ENCODE assay signal across 23 mouse cellular contexts in the genomic region with DNA sequence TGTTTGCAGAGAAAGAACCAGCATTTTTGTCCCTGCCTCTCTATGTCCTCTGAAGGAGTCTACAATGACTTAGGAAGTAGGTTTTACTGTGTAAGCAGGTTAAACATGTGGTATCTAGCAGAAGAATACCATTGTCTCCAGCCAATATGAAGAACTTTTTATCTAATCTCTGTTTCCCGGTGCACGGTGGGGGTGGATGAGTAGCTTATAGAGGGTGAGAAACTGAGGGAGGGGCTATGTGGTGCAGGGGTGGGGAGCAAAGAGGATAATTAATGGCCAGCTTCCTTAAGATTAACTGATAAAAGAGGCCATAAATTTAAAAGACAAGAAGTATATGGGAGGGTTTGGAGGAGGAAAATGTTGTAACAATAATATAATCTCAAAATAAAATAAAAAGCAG. TPM values are rescaled to one million over a fixed set of nuclear protein-coding genes. Genes with fewer than 3 reads are reported as not detected.
"Had no signal": no experiment of that assay in that cellular context is flagged by ENCODE, and none has a peak within 500 bp of the region (broad histone marks: within the 10 kb centered on the region; RNA-seq: fewer than 3 reads in every experiment).

No protein-coding gene starts in this region.

- DNase-seq: kidney, adult 8-10 months; kidney, postnatal 25 days; layer of hippocampus, adult 9-11 months; liver, embryonic 13.5 days; lung, postnatal 4 days; right cerebral cortex, adult 18-20 months; right cerebral cortex, postnatal 14 days; right cerebral cortex, postnatal 4 days; thymus, adult 2 months; thymus, postnatal 14 days; thymus, postnatal 4 days had no signal

- H3K27ac ChIP-seq: hindbrain, postnatal 0 days; layer of hippocampus, adult 2 months; limb, embryonic 10.5 days; limb, embryonic 13.5 days; liver, embryonic 13.5 days; midbrain, embryonic 12.5 days; midbrain, embryonic 15.5 days; neural tube, embryonic 12.5 days; neural tube, embryonic 15.5 days; stomach, postnatal 0 days had no signal

- H3K9me3 ChIP-seq: limb, embryonic 10.5 days; limb, embryonic 13.5 days; liver, embryonic 13.5 days; midbrain, embryonic 12.5 days; midbrain, embryonic 15.5 days; neural tube, embryonic 12.5 days; neural tube, embryonic 15.5 days had no signal

- H3K9ac ChIP-seq: limb, embryonic 13.5 days; liver, embryonic 13.5 days; midbrain, embryonic 12.5 days; midbrain, embryonic 15.5 days; neural tube, embryonic 12.5 days; neural tube, embryonic 15.5 days had no signal

- ATAC-seq: hindbrain, postnatal 0 days; inflammation-experienced regulatory T-cells, adult 6 months; intestine, embryonic 16.5 days; midbrain, embryonic 15.5 days had no signal

- H3K27me3 ChIP-seq: limb, embryonic 13.5 days; liver, embryonic 13.5 days; midbrain, embryonic 12.5 days; midbrain, embryonic 15.5 days; neural tube, embryonic 12.5 days; neural tube, embryonic 15.5 days had no signal

- H3K4me1 ChIP-seq: limb, embryonic 10.5 days; limb, embryonic 13.5 days; liver, embryonic 13.5 days; midbrain, embryonic 12.5 days; midbrain, embryonic 15.5 days; neural tube, embryonic 12.5 days; neural tube, embryonic 15.5 days had no signal

- H3K4me2 ChIP-seq: limb, embryonic 13.5 days; liver, embryonic 13.5 days; midbrain, embryonic 12.5 days; midbrain, embryonic 15.5 days; neural tube, embryonic 12.5 days; neural tube, embryonic 15.5 days had no signal

- H3K36me3 ChIP-seq: limb, embryonic 10.5 days; limb, embryonic 13.5 days; liver, embryonic 13.5 days; midbrain, embryonic 12.5 days; midbrain, embryonic 15.5 days; neural tube, embryonic 12.5 days; neural tube, embryonic 15.5 days had no signal

- H3K4me3 ChIP-seq: layer of hippocampus, adult 2 months; limb, embryonic 10.5 days; limb, embryonic 13.5 days; liver, embryonic 13.5 days; midbrain, embryonic 12.5 days; midbrain, embryonic 15.5 days; neural tube, embryonic 12.5 days; neural tube, embryonic 15.5 days had no signal

RNA-seq across cellular contexts. Expression of a gene that starts 36.5 kb away (rescaled TPM):
- total RNA-seq: megakaryocyte progenitor cell, adult 5-6 weeks had no signal
- polyA plus RNA-seq: inflammation-experienced regulatory T-cells, adult 6 months had no signal
